Mouse (Mus musculus): ENCODE measurements around the gene Lztr1.

DNA sequence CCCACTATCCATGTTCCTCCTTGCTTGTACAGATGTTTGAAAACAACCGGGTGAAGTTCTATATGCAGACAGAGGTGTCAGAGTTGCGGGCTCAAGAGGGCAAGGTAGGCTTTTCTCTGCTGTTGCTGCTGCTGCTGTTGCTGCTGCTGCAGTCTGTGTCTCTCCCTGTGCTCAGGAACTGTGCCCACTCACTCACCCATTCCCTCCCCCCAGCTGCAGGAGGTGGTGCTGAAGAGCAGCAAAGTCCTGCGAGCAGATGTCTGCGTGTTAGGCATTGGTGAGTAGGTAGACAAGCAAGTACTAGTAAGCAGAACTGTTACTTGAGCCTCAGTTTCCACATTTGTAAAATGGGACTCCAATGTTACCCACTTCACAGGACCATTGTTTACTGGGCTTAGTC is 5.8 kb upstream of the Lztr1 start:
- TF ChIP-seq CTCF (IDR thresholded peaks at IDR 0.05; ENCODE audit: low read depth, low read length) (no peak), POLR2A (IDR thresholded peaks at IDR 0.05; ENCODE audit: borderline replicate concordance, low read depth, low read length) (no peak)
